In genomic region chr9:121212322-121212721, GRCm38 (mm10) we compare ENCODE assay signal across 16 mouse cellular contexts.
A peak's percentile ranks its signal among the peaks of the same experiment; 100 is the strongest.
DNase-seq lines count a peak whose midpoint lies in the region; ATAC-seq and TF ChIP-seq lines count a peak whose summit lies in the region.
"Had no signal": no experiment of that assay in that cellular context is flagged by ENCODE, and none has a peak within 500 bp of the region (broad histone marks: within the 10 kb centered on the region; RNA-seq: fewer than 3 reads in every experiment).

No protein-coding gene starts in this region.

- H3K4me2 ChIP-seq in liver, embryonic 11.5 days, result no peak overlapping the region
- no peak overlapping the region for H3K4me2 ChIP-seq in CH12.LX (ENCODE audit: insufficient read depth, low read depth, poor library complexity, severe bottlenecking)
- H3K4me2 ChIP-seq: forebrain, embryonic 12.5 days; heart, embryonic 15.5 days had no signal

- in situ Hi-C loops in CH12.LX (cut with MboI; ENCODE audit: low pct_ligation_motif_present, low pct_unique_long_range_greater_than_20kb, low sequenced_read_pairs), result no loop called here

- H3K4me1 ChIP-seq in liver, adult 2 months (ENCODE audit: control insufficient read depth, insufficient read depth, low read length), result no peaks in the 10 kb centered on the region
- H3K4me1 ChIP-seq in liver, embryonic 11.5 days (replicated peaks; ENCODE audit: control insufficient read depth, insufficient read depth, low read length), result no peaks in the 10 kb centered on the region
- peaks cover 0 to 8% of the 10 kb centered on the region in 2 experiments; a peak in 2 of 4 replicates for H3K4me1 ChIP-seq in CH12.LX (ENCODE audit: control insufficient read depth in 1 of 2, insufficient read depth in 2 of 2)
- H3K4me1 ChIP-seq in embryonic facial prominence, embryonic 10.5 days, result 0 out of 2 replicates have a peak, but pooled peaks cover 4% of the 10 kb centered on the region
- H3K4me1 ChIP-seq: forebrain, embryonic 12.5 days; heart, embryonic 15.5 days had no signal

- dilution Hi-C loops in CH12.LX (cut with MboI; ENCODE audit: extremely low pct_ligation_motif_present, extremely low pct_unique_long_range_greater_than_20kb, low sequenced_read_pairs), result no loop called here

- H3K9ac ChIP-seq in liver, adult 2 months (ENCODE audit: low read depth, low read length), result no peak overlapping the region
- no peak overlapping the region for H3K9ac ChIP-seq in liver, embryonic 11.5 days (ENCODE audit: low read depth, low read length)
- no peak overlapping the region for H3K9ac ChIP-seq in CH12.LX (ENCODE audit: insufficient read depth, low read depth)
- H3K9ac ChIP-seq: forebrain, embryonic 12.5 days; heart, embryonic 15.5 days had no signal

- ATAC-seq in liver, embryonic 11.5 days (replicated peaks; ENCODE audit: low FRiP score), result no peak
- ATAC-seq in erythroblast, adult 5-6 weeks (replicated peaks; ENCODE audit: low FRiP score, poor library complexity, severe bottlenecking), result no peak
- ATAC-seq: Patski had no signal

- TF ChIP-seq EP300 in CH12.LX (IDR thresholded peaks at IDR 0.05; ENCODE audit: low read length), result no peak

- no peaks in the 10 kb centered on the region for H3K36me3 ChIP-seq in liver, adult 2 months (ENCODE audit: control insufficient read depth, insufficient read depth, low read length)
- no peaks in the 10 kb centered on the region for H3K36me3 ChIP-seq in liver, embryonic 11.5 days (ENCODE audit: control insufficient read depth, insufficient read depth, low read length)
- H3K36me3 ChIP-seq in CH12.LX (replicated peaks in 1 of 2; ENCODE audit: control insufficient read depth in 1 of 2, insufficient read depth in 1 of 2, low read length in 1 of 2), result peaks cover 2 to 60% of the 10 kb centered on the region in 2 experiments
- peaks cover 7% of the 10 kb centered on the region; the same call in 1 of the 2 replicates for H3K36me3 ChIP-seq in embryonic facial prominence, embryonic 10.5 days (replicated peaks)
- H3K36me3 ChIP-seq: heart, embryonic 15.5 days had no signal

- no peak for TF ChIP-seq POLR2A in liver, adult 2 months (IDR thresholded peaks at IDR 0.05; ENCODE audit: extremely low read depth, insufficient read depth, low read length)
- TF ChIP-seq POLR2A in CH12.LX (IDR thresholded peaks at IDR 0.05; ENCODE audit: low read depth, low read length), result no peak

- no peak overlapping the region for H3K27ac ChIP-seq in liver, adult 2 months (replicated peaks; ENCODE audit: insufficient read depth, low read depth, low read length)
- H3K27ac ChIP-seq in liver, embryonic 11.5 days (ENCODE audit: low read depth, low read length), result no peak overlapping the region
- H3K27ac ChIP-seq in CH12.LX (ENCODE audit: insufficient read depth, low read depth), result no peak overlapping the region
- no peak overlapping the region for H3K27ac ChIP-seq in embryonic facial prominence, embryonic 10.5 days (replicated peaks)
- H3K27ac ChIP-seq: forebrain, embryonic 12.5 days; heart, embryonic 15.5 days had no signal

- no peaks in the 10 kb centered on the region for H3K27me3 ChIP-seq in liver, adult 2 months (ENCODE audit: control insufficient read depth, insufficient read depth, low read length)
- H3K27me3 ChIP-seq in liver, embryonic 11.5 days (replicated peaks; ENCODE audit: control insufficient read depth, insufficient read depth, low read length), result no peaks in the 10 kb centered on the region
- H3K27me3 ChIP-seq in CH12.LX (replicated peaks), result no peaks in the 10 kb centered on the region
- H3K27me3 ChIP-seq in embryonic facial prominence, embryonic 10.5 days (replicated peaks; ENCODE audit: low read depth, poor library complexity, severe bottlenecking), result no peaks in the 10 kb centered on the region
- H3K27me3 ChIP-seq: forebrain, embryonic 12.5 days; heart, embryonic 15.5 days; Patski had no signal

- peaks cover 2% of the 10 kb centered on the region; the same call in 1 of the 2 replicates for H3K9me3 ChIP-seq in liver, embryonic 11.5 days (ENCODE audit: control insufficient read depth, low read length)
- peaks cover 12% of the 10 kb centered on the region for H3K9me3 ChIP-seq in CH12.LX (replicated peaks; ENCODE audit: low read length)
- peaks cover 3% of the 10 kb centered on the region; the same call in 1 of the 2 replicates for H3K9me3 ChIP-seq in embryonic facial prominence, embryonic 10.5 days
- H3K9me3 ChIP-seq: heart, embryonic 15.5 days had no signal

- H3K4me3 ChIP-seq in liver, adult 2 months (ENCODE audit: insufficient read depth, low read depth, low read length), result no peak overlapping the region
- H3K4me3 ChIP-seq in liver, embryonic 11.5 days (ENCODE audit: low read depth, low read length), result no peak overlapping the region
- H3K4me3 ChIP-seq in CH12.LX (replicated peaks in 1 of 3; ENCODE audit: low read depth in 2 of 3, low read length in 2 of 3, poor library complexity in 1 of 3), result no peak overlapping the region
- no peak overlapping the region for H3K4me3 ChIP-seq in embryonic facial prominence, embryonic 10.5 days
- H3K4me3 ChIP-seq: forebrain, embryonic 12.5 days; heart, embryonic 15.5 days; myocyte had no signal

- TF ChIP-seq CTCF in liver, adult 2 months (IDR thresholded peaks at IDR 0.05; ENCODE audit: low read depth, low read length), result peak; percentile 21; the same call in 1 of the 2 replicates
- TF ChIP-seq CTCF in CH12.LX (conservative IDR thresholded peaks at IDR 0.05 in 1 of 2, IDR thresholded peaks at IDR 0.05 in 1 of 2; ENCODE audit: low read depth in 2 of 2, low read length in 2 of 2), result peak in 1 of 2 experiments; percentile 14; a peak in 1 of 4 replicates

- no peaks in the 10 kb centered on the region for H3K79me2 ChIP-seq in liver, adult 2 months (ENCODE audit: control insufficient read depth, insufficient read depth, low read length)
- no peaks in the 10 kb centered on the region for H3K79me2 ChIP-seq in CH12.LX (replicated peaks; ENCODE audit: control insufficient read depth, extremely low read depth, insufficient read depth, poor library complexity, severe bottlenecking)

- TF ChIP-seq RAD21 in CH12.LX (IDR thresholded peaks at IDR 0.05; ENCODE audit: low read depth, low read length), result no peak; the same call in 1 of the 2 replicates

- WGBS in liver, adult 2 months, result 59% methylated on average over 3 of the region's 3 CpGs
- 54% methylated on average over 3 of the region's 3 CpGs for WGBS in liver, embryonic 11.5 days
- 72% methylated on average over 3 of the region's 3 CpGs for WGBS in embryonic facial prominence, embryonic 10.5 days

- no peak for DNase-seq in liver, adult 2 months (ENCODE audit: extremely low read depth, low read depth, low spot score)
- DNase-seq in liver, embryonic 11.5 days (ENCODE audit: low spot score), result no peak
- DNase-seq in 416B (ENCODE audit: low read depth) (peak; percentile 17), CH12.LX (ENCODE audit: extremely low read depth) (peak; percentile 14)
- DNase-seq in embryonic facial prominence, embryonic 10.5 days (ENCODE audit: low spot score), result peak; percentile 8
- no peak for DNase-seq in natural killer cell, adult 2 months (ENCODE audit: low spot score in 2 of 2)
- DNase-seq: adrenal gland, postnatal 14 days; cerebellum, adult 11-12 months; gastrocnemius, postnatal 10 days; left cerebral cortex, postnatal 4 days; right cerebral cortex, adult 18-20 months had no signal

TF ChIP-seq in CH12.LX, 34 proteins besides CTCF, POLR2A, EP300 and RAD21:
- TF ChIP-seq ZNF384 (IDR thresholded peaks at IDR 0.05; ENCODE audit: low read depth, low read length) (no peak), MAZ (IDR thresholded peaks at IDR 0.05; ENCODE audit: low read depth, low read length) (no peak), GABPA (IDR thresholded peaks at IDR 0.05; ENCODE audit: insufficient replicate concordance, low read depth, low read length) (no peak), E2F4 (IDR thresholded peaks at IDR 0.05; ENCODE audit: insufficient replicate concordance, low read depth, low read length) (no peak), KAT2A (IDR thresholded peaks at IDR 0.05; ENCODE audit: insufficient replicate concordance, low read length) (no peak), HCFC1 (IDR thresholded peaks at IDR 0.05; ENCODE audit: low read depth, low read length) (no peak), RCOR1 (conservative IDR thresholded peaks at IDR 0.05; ENCODE audit: low read depth, low read length) (no peak), ETS1 (conservative IDR thresholded peaks at IDR 0.05; ENCODE audit: low read depth, low read length) (no peak), USF2 (conservative IDR thresholded peaks at IDR 0.05; ENCODE audit: low read depth, low read length) (no peak), ELF1 (IDR thresholded peaks at IDR 0.05; ENCODE audit: low read depth, low read length) (no peak)

Comparison
In these comparisons a context has a peak if more than half of its experiments do, and no peak if none do; other contexts are left out.
1. DNase-seq: peak in 416B (single experiment), CH12.LX (single experiment) and embryonic facial prominence, embryonic 10.5 days (single experiment); none in liver, adult 2 months (single experiment), liver, embryonic 11.5 days (single experiment) and natural killer cell, adult 2 months (0 of 2).